Mouse (Mus musculus) intestine, embryonic 16.5 days (tissue): ENCODE measurements around the gene Fstl5. TPM values are rescaled to one million over a fixed set of nuclear protein-coding genes. Genes with fewer than 3 reads are reported as not detected.

Experiments
- ATAC-seq: fragments of 200-750 bp; cut with Nextera tagmentation; 2 replicates; pipeline ENCODE4 v1.8.0; 2017; ENCODE audit warnings: moderate TSS enrichment, moderate library complexity
- H3K27ac ChIP-seq: fragments of 300-500 bp; sonication (generic); 2 replicates; pipeline ENCODE4 v1.5.1; 2014; ENCODE audit warnings: mild to moderate bottlenecking, low read length
- H3K27me3 ChIP-seq: fragments of 300-500 bp; sonication (generic); replicated peaks from 2 replicates; pipeline ENCODE4 v1.6.1; 2014; ENCODE audit warnings: low read length, control low read depth, mixed read lengths; ENCODE audit not compliant: control insufficient read depth, insufficient read depth
- H3K36me3 ChIP-seq: fragments of 300-500 bp; sonication (generic); 2 replicates; pipeline ENCODE4 v1.6.1; 2014; ENCODE audit warnings: low read length, control low read depth; ENCODE audit not compliant: control insufficient read depth, insufficient read depth
- H3K4me1 ChIP-seq: fragments of 300-500 bp; sonication (generic); 2 replicates; pipeline ENCODE4 v1.6.1; 2014; ENCODE audit warnings: low read length, control low read depth, mixed read lengths; ENCODE audit not compliant: control insufficient read depth, insufficient read depth
- H3K4me2 ChIP-seq: fragments of 300-500 bp; sonication (generic); 2 replicates; pipeline ENCODE4 v1.6.1; 2014; ENCODE audit warnings: low read depth, low read length, control low read depth
- H3K4me3 ChIP-seq: fragments of 300-500 bp; sonication (generic); 2 replicates; pipeline ENCODE4 v1.5.1; 2014; ENCODE audit warnings: mild to moderate bottlenecking, low read length
- H3K9ac ChIP-seq: fragments of 300-500 bp; sonication (generic); 2 replicates; pipeline ENCODE4 v1.6.1; 2014; ENCODE audit warnings: low read depth, low read length
- H3K9me3 ChIP-seq: fragments of 300-500 bp; sonication (generic); 2 replicates; pipeline ENCODE4 v1.6.1; 2016; ENCODE audit warnings: low read length, control low read depth; ENCODE audit not compliant: control insufficient read depth
- WGBS: fragments of 180-500 bp; shearing (Covaris S2); extraction: QIAGEN DNeasy Blood & Tissue Kit; methylation state at CpG from one replicate; pipeline ENCODE4 v1.1.7; 2014; 5-methylcytosine and 5-hydroxymethylcytosine counted together
- polyA plus RNA-seq: library from polyadenylated mRNA; unstranded; fragments of >200 nt; fragmentation: Nextera tagmentation; extraction: Ambion mirVana; gene quantifications from 2 replicates; pipeline ENCODE4 v1.2.1, GENCODE M21; 2015

Gene Fstl5
- polyA plus RNA-seq, 1 experiment from 2014 or later: 2.8 TPM

GRCm38 (mm10) chr3:76620044-76620443 lies 546.0 kb downstream of the Fstl5 start:
- no peak overlapping the region for H3K4me2 ChIP-seq
- no peaks in the 10 kb centered on the region for H3K9me3 ChIP-seq
- no peaks in the 10 kb centered on the region for H3K4me1 ChIP-seq
- no peak overlapping the region for H3K9ac ChIP-seq
- H3K36me3 ChIP-seq: no peaks in the 10 kb centered on the region
- 79% methylated on average over 1 of the region's 1 CpGs for WGBS
- no peak overlapping the region for H3K27ac ChIP-seq
- no peak overlapping the region for H3K4me3 ChIP-seq
- no peak for ATAC-seq
- H3K27me3 ChIP-seq: no peaks in the 10 kb centered on the region

DNA sequence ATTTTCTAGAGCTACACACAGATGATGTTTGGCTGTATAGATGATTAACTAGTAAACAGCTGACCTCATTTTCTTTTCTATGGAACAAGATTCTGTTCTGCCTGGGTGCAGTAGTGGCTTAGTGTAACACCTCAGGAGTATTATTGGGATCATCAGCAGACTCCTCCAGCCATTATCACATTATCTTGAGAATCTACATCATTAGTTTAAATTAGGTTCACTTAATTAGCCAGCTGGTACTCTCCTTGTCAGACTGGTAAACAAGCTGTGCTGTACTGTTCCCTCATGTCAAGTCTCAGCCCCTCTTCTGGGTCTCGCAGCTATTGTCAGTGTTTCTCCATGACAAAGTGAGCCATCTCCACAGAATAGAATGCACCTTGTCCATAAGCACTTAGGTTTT lies 580.2 kb downstream of the Fstl5 start:
- Histone ChIP-seq H3K9ac (no peak overlapping the region), H3K27me3 (no peaks in the 10 kb centered on the region), H3K9me3 (no peaks in the 10 kb centered on the region), H3K4me2 (no peak overlapping the region), H3K27ac (no peak overlapping the region), H3K4me1 (no peaks in the 10 kb centered on the region), H3K4me3 (no peak overlapping the region), H3K36me3 (no peaks in the 10 kb centered on the region)
- WGBS: 75% methylated on average over 1 of the region's 1 CpGs
- no peak for ATAC-seq

DNA sequence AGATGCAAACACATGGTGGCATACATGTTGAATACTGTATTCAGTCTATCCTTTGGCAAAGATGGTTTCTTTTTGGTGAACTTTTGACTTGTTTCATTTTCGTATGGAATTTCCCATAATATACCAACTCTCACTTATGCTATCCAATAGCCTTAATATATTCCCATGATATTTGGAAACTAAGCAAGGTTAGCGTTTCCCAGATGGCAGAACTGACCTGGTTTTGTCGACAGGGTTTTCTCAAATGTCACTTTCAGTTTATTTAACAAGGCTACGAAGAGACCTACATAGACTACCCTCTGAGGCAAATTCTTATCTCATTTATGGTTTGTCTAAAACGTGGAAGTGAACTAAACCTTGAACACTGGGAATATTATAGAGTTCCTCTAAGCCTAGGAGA lies 596.8 kb downstream of the Fstl5 start:
- no peaks in the 10 kb centered on the region for H3K9me3 ChIP-seq
- H3K36me3 ChIP-seq: no peaks in the 10 kb centered on the region
- H3K27me3 ChIP-seq: no peaks in the 10 kb centered on the region
- no peak overlapping the region for H3K27ac ChIP-seq
- H3K4me2 ChIP-seq: no peak overlapping the region
- H3K4me3 ChIP-seq: no peak overlapping the region
- no peak overlapping the region for H3K9ac ChIP-seq
- H3K4me1 ChIP-seq: no peaks in the 10 kb centered on the region
- no peak for ATAC-seq
- WGBS: 43% methylated on average over 5 of the region's 5 CpGs

GRCm38 (mm10) chr3:76676006-76676405 lies 601.9 kb downstream of the Fstl5 start:
- 95% methylated on average over 3 of the region's 3 CpGs for WGBS
- no peak overlapping the region for H3K27ac ChIP-seq
- no peak overlapping the region for H3K4me2 ChIP-seq
- no peaks in the 10 kb centered on the region for H3K4me1 ChIP-seq
- no peak overlapping the region for H3K4me3 ChIP-seq
- H3K36me3 ChIP-seq: no peaks in the 10 kb centered on the region
- H3K9ac ChIP-seq: no peak overlapping the region
- no peaks in the 10 kb centered on the region for H3K9me3 ChIP-seq
- H3K27me3 ChIP-seq: no peaks in the 10 kb centered on the region
- no peak for ATAC-seq

- Histone ChIP-seq H3K4me2 (no peak overlapping the region), H3K36me3 (no peaks in the 10 kb centered on the region), H3K4me1 (no peaks in the 10 kb centered on the region), H3K27ac (no peak overlapping the region), H3K9me3 (no peaks in the 10 kb centered on the region), H3K27me3 (no peaks in the 10 kb centered on the region), H3K4me3 (no peak overlapping the region), H3K9ac (no peak overlapping the region)
- WGBS: 68% methylated on average over 5 of the region's 5 CpGs
- ATAC-seq: no peak
Measured at GRCm38 (mm10) chr3:76679853-76680545, 605.9 kb downstream of the Fstl5 start.

GRCm38 (mm10) chr3:76680546-76680883 lies 606.4 kb downstream of the Fstl5 start:
- Histone ChIP-seq H3K27me3 (no peaks in the 10 kb centered on the region), H3K4me3 (no peak overlapping the region), H3K36me3 (no peaks in the 10 kb centered on the region), H3K27ac (no peak overlapping the region), H3K4me2 (no peak overlapping the region), H3K9ac (no peak overlapping the region), H3K9me3 (no peaks in the 10 kb centered on the region), H3K4me1 (no peaks in the 10 kb centered on the region)
- no peak for ATAC-seq
- 80% methylated on average over 2 of the region's 2 CpGs for WGBS

GRCm38 (mm10) chr3:76697134-76697629 lies 623.1 kb downstream of the Fstl5 start:
- H3K27me3 ChIP-seq: no peaks in the 10 kb centered on the region
- H3K4me2 ChIP-seq: no peak overlapping the region
- ATAC-seq: no peak
- no peak overlapping the region for H3K9ac ChIP-seq
- H3K36me3 ChIP-seq: no peaks in the 10 kb centered on the region
- no peaks in the 10 kb centered on the region for H3K4me1 ChIP-seq
- H3K27ac ChIP-seq: no peak overlapping the region
- H3K4me3 ChIP-seq: no peak overlapping the region
- 58% methylated on average over 1 of the region's 1 CpGs for WGBS
- no peaks in the 10 kb centered on the region for H3K9me3 ChIP-seq

DNA sequence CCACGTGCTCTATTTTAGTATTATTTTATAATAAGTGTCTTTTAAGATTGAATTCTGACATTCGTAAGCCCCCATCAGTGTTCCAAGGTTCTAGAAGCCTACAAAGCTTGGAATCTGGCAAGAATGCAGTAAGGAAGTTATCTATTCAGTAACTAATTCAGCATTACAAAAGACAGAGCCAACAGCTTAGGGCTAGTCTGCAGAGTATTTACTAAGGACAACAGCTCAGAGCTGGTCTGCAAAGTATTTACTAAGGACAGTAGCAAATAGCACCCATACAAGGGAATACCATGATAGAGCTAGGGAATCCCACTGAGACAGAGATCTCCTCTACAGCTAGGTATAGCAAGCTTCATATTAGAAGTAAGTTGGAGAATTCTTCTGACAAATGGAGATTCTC lies 665.2 kb downstream of the Fstl5 start:
- 90% methylated on average over 2 of the region's 2 CpGs for WGBS
- no peak for ATAC-seq
- Histone ChIP-seq H3K36me3 (no peaks in the 10 kb centered on the region), H3K27ac (no peak overlapping the region), H3K4me3 (no peak overlapping the region), H3K4me2 (no peak overlapping the region), H3K4me1 (no peaks in the 10 kb centered on the region), H3K27me3 (no peaks in the 10 kb centered on the region), H3K9me3 (no peaks in the 10 kb centered on the region), H3K9ac (no peak overlapping the region)
